Mouse (Mus musculus): ENCODE measurements around the gene Myoc. TPM values are rescaled to one million over a fixed set of nuclear protein-coding genes. Genes with fewer than 3 reads are reported as not detected.

The Myoc gene
- polyA plus RNA-seq (2014; fragmentation: Illumina TruSeq; extraction: RNeasy Lipid Tissue Mini Kit (QIAGEN cat#74804); ENCODE audit: low read depth, low replicate concordance) = 0.20 TPM

DNA sequence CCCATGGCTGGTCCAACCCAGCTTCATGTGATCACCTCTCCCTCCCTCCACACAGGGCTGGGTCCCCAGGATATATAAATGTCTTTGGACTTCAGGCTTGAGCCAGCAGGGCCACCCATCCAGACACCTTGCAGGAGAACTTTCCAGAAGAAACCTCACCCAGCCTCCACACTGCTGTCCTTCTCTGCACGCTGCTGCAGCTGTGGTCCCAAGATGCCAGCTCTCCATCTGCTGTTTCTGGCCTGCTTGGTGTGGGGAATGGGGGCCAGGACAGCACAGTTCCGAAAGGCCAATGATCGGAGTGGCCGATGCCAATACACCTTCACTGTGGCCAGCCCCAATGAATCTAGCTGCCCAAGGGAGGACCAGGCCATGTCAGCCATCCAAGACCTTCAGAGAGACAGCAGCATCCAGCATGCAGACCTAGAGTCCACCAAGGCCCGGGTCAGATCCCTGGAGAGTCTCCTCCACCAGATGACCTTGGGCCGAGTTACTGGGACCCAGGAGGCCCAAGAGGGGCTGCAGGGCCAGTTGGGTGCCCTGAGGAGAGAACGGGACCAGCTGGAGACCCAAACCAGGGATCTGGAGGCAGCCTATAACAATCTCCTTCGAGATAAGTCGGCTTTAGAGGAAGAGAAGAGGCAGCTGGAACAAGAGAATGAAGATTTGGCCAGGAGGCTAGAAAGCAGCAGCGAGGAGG is at the start of gene Myoc:
Gene Myoc (plus strand): TSS at position 105 of the 700 bp plus-strand sequence.

DNA sequence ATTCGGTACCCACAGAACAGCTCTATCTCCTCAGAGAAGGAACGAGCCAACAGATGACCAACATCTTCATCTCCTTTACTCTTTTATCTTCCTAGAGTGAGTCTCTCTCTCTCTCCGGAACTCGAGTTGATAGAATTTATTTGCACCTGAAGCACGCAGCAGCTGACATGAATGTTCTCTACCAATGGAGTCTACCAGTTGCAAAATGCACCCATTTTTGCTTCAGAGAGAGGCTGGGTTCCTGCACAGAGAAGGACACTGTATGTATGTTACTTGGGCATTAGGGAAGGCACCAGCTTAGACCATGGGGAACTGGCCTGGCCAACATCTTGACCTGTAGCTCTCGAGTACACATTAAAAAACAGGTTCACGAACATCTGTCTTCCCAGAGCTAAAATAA is 19.2 kb downstream of the Myoc start, which contains the start of gene Myocos:
Gene Myocos (minus strand): TSS at position 101 of the 400 bp plus-strand sequence.

Other genes starting within 250 kb of the Myoc start
- gene Dnm3, start 161.1 kb upstream of the Myoc start, polyA plus RNA-seq (2014; fragmentation: Illumina TruSeq; extraction: RNeasy Lipid Tissue Mini Kit (QIAGEN cat#74804); ENCODE audit: low read depth, low replicate concordance) = 32.4 TPM
- gene Mettl13, start 90.6 kb upstream of the Myoc start, polyA plus RNA-seq (2014; fragmentation: Illumina TruSeq; extraction: RNeasy Lipid Tissue Mini Kit (QIAGEN cat#74804); ENCODE audit: low read depth, low replicate concordance) = 1.8 TPM
- 150 TPM for gene Vamp4, start 68.6 kb upstream of the Myoc start, polyA plus RNA-seq (2014; fragmentation: Illumina TruSeq; extraction: RNeasy Lipid Tissue Mini Kit (QIAGEN cat#74804); ENCODE audit: low read depth, low replicate concordance)
- 1.2 TPM for gene Myocos, start 19.1 kb downstream of the Myoc start, polyA plus RNA-seq (2014; fragmentation: Illumina TruSeq; extraction: RNeasy Lipid Tissue Mini Kit (QIAGEN cat#74804); ENCODE audit: low read depth, low replicate concordance)
- 42.0 TPM for gene Prrc2c, start 101.4 kb downstream of the Myoc start, polyA plus RNA-seq (2014; fragmentation: Illumina TruSeq; extraction: RNeasy Lipid Tissue Mini Kit (QIAGEN cat#74804); ENCODE audit: low read depth, low replicate concordance)
- gene Fmo4, start 174.8 kb downstream of the Myoc start, polyA plus RNA-seq (2014; fragmentation: Illumina TruSeq; extraction: RNeasy Lipid Tissue Mini Kit (QIAGEN cat#74804); ENCODE audit: low read depth, low replicate concordance) = 0.70 TPM
- gene Fmo1, start 227.5 kb downstream of the Myoc start, polyA plus RNA-seq (2014; fragmentation: Illumina TruSeq; extraction: RNeasy Lipid Tissue Mini Kit (QIAGEN cat#74804); ENCODE audit: low read depth, low replicate concordance) = 4.8 TPM